Mouse (Mus musculus): ENCODE data around the gene Dhdh.
"Not testable (repeated sequence)": the region's sequence is repeated elsewhere in the genome, so short reads cannot be mapped to it uniquely, and the experiment has no call there.

The Dhdh gene

DNA sequence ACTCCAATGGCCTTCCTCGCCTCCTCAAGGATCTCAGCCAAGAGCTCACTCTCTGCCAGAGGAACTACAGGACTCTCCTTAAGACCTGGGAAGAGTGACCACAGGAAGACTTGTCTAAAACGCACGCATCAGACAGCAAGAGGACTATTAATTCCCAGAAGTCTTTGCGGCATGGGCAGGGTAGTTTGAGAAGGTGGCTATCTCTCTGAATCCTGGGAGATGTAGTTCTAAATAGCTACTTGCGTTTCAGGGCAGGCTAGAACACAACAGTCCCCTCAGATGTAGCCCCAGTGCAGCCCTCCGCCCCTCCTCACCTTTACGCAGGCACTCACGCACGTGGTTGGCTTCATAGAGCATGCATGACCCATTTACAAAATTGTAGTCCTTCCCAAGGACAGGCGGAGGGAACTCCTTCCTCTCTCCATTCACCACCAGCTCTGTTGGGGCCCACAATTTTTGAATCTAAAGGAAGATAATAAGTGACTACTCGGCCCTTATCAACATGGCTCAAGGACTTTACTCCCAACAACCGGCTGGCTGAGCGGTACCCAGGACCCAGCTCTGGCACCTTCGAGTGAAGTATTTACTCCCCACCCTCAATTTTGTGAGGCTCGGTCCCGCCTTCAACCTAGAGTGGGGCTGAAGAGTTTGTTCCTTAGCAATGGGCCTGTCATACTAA lies 13.2 kb downstream of the Dhdh start:
- DNase-seq (ENCODE audit: low read depth, low spot score) = peak; percentile 82

GRCm38 (mm10) chr7:45470869-45471268 lies 17.7 kb downstream of the Dhdh start:
- peak; percentile 90 for DNase-seq (ENCODE audit: low read depth, low spot score)

- DNase-seq (ENCODE audit: low read depth, low spot score) = no peak
These were observed 21.4 kb downstream of the Dhdh start for GRCm38 (mm10) chr7:45467090-45467670.

GRCm38 (mm10) chr7:45466283-45467089 lies 22.1 kb downstream of the Dhdh start, which contains the start of gene Bax:
Gene Bax, minus strand, starts transcription at chr7:45466898.
- peak; percentile 98 for DNase-seq (ENCODE audit: low read depth, low spot score)

GRCm38 (mm10) chr7:45465549-45465948 lies 23.1 kb downstream of the Dhdh start:
- DNase-seq (ENCODE audit: low read depth, low spot score) = peak; percentile 46

DNA sequence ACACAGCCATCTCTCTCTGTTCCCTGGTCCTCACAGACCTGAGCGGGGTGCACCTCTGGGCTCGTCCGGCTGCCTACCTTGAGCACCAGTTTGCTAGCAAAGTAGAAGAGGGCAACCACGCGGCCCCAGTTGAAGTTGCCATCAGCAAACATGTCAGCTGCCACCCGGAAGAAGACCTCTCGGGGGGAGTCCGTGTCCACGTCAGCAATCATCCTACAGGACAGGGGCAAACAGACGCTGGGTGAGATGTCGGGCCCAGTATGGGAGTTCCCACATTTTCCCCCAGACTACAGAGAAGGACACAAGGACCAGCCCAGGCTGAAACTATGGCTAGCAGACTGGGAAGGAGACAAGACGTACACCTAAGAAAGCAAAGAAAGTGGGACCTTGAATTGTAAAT lies 23.5 kb downstream of the Dhdh start:
- DNase-seq (ENCODE audit: low read depth, low spot score) = no peak

DNA sequence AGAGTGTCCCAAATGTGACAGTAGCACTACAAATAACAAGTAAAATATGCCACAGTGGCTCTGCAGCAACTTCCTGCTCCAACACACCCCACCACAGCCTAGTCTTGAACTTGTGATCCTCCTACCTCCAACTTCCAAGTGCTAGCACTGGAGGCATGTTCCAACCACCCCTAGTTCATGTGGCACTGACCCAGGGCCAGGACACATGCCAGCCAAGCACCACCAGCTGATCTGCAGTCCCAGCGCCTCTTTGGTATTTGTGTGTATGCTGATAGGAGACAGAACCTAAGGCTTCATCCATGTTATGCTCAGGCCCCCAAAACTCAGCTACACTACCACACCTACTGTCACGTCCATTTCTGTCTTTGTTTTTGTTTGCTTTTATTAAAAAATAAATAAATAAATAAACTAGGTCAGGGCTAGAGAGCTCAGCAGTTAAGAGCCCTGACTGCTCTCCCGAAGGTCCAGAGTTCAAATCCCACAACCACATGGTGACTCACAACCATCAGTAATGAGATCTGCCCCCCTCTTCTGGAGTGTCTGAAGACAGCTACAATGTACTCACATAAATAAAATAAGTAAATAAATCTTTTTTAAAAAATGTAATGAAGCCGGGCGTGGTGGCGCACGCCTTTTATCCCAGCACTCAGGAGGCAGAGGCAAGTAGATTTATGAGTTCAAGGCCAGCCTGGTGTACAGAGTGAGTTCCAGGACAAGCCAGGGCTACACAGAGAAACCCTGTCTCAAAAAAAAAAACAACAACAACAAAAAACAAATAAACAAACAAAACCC lies 24.4 kb downstream of the Dhdh start:
- DNase-seq (ENCODE audit: low read depth, low spot score) = no peak

GRCm38 (mm10) chr7:45462868-45463267 lies 25.7 kb downstream of the Dhdh start:
- DNase-seq (ENCODE audit: low read depth, low spot score) = not testable (repeated sequence)

DNA sequence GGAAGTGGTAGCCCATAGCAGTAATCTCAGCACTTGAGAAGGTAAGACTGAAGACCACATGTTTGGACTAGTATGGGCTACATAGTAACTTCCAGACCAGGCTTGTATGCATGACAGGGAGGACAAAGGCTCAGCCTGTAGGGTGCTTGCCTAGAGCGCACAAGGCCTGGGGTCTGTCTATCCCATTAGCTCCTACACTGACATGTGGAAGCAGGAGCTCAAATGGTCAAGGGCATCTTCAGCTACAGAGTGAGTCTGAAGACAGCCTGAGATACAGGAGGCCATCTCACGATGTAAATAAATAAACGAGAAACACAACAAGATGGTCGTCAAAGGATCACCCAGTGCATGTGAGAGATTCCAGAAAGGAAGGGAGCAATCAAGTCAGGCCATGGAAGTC lies 26.3 kb downstream of the Dhdh start:
- no peak for DNase-seq (ENCODE audit: low read depth, low spot score)

DNA sequence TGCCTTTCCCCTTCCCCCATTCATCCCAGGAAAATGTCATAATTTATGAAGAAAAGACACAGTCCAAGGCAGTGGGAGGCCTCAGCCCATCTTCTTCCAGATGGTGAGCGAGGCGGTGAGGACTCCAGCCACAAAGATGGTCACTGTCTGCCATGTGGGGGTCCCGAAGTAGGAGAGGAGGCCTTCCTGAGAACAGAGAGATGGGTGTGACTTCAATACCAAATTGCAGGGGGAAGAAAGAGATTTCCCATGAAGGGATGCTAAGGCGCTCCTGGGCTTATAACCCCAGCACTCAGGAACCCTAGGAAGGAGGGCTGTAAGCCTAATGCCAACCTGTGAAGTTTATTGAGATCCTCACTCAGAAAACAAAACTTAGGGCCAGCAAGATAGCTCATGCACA lies 26.8 kb downstream of the Dhdh start:
- no peak for DNase-seq (ENCODE audit: low read depth, low spot score)

- DNase-seq (ENCODE audit: low read depth, low spot score) = no peak
These were observed 27.3 kb downstream of the Dhdh start for GRCm38 (mm10) chr7:45461326-45461725.

GRCm38 (mm10) chr7:45460860-45461314 lies 27.7 kb downstream of the Dhdh start:
- DNase-seq (ENCODE audit: low read depth, low spot score) = peak; percentile 62

DNA sequence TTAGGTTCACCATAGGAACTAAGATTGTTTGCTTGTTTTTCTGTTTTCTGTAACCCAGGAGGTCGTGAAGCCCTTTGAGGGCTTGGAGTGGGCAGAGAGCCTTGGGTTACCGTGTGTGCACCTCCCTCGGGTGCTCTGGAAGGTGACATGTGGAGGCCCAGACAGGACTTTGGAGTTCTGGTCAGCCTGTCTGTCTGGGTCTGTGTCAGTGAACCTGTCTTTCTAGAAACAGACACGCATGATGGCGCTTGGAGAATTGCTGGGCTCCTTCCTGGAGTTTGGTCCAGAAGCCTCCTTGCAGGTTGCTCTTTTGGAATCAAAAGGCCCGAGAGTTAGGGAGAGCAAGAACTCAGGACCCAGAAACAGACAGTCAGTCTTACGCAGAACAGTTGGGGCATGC lies 28.2 kb downstream of the Dhdh start:
- no peak for DNase-seq (ENCODE audit: low read depth, low spot score)

GRCm38 (mm10) chr7:45459564-45460140 lies 29.0 kb downstream of the Dhdh start, which contains the start of gene Ftl1:
Gene Ftl1, minus strand, starts transcription at chr7:45459884.
- DNase-seq (ENCODE audit: low read depth, low spot score) = peak; percentile 99

- DNase-seq (ENCODE audit: low read depth, low spot score) = peak; percentile 84
These were observed 29.6 kb downstream of the Dhdh start for GRCm38 (mm10) chr7:45458748-45459563.

DNA sequence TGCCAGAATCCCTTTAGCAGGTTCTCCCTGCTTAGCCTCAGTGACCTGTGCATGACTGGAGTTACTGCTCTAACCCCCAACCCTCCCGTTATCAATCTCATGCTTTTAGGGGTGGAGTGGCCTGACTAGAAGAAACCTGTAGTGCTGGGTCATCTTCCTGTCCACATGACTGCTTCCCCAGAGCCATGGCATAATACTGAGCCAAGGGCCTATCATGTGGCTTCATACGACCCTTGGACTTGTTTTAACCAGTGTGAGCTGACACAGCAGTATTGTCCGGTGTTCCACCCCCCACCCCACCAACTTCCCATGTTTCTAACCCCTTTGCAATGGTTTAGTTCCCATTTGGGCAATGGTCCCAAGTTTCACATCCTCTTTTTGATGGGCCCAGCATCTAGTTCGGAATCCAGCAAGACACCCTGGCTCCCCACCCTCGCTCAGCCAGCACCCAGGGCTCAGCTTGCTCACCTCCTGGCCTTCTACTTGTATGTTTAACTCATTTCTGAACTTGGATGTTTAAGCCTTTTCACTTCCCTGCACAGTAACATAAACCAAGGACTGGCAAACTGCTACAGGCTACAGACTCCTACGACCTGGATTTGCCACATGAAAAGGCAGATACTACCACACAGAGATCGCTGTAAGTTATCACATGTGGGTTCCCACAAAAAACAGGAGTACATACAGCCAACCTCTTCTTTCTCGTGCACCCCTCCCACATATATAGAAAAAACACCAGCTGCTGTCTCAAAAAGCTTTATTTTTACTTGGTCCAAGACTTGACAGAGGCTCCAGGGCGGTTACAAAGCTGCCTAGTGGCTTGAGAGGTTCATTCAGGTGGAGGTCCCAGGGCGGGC lies 31.2 kb downstream of the Dhdh start:
- DNase-seq (ENCODE audit: low read depth, low spot score) = peak; percentile 67

DNA sequence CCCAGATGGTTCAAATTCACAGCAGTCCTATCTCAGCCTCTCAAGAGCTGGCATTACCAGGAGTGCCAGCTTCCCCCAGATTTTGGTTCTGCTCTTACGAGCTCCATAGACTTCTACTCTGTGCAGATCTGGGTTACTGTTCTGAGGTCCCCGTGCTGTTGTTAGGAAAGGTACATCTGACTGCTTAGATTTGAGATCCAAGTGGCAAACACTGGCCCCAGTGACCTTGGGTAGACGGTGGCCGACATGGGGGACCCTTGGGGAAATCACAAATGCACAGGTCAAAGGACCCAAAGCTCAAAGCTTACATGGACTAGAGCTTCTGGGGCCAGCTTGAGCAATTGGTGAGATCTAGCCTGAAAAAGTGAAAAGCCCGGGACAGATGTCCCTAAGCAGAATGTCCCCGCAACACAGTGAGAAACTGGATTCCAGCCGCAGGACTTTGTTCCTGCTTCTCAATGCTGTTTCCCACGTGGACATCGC lies 31.8 kb downstream of the Dhdh start:
- DNase-seq (ENCODE audit: low read depth, low spot score) = no peak

DNA sequence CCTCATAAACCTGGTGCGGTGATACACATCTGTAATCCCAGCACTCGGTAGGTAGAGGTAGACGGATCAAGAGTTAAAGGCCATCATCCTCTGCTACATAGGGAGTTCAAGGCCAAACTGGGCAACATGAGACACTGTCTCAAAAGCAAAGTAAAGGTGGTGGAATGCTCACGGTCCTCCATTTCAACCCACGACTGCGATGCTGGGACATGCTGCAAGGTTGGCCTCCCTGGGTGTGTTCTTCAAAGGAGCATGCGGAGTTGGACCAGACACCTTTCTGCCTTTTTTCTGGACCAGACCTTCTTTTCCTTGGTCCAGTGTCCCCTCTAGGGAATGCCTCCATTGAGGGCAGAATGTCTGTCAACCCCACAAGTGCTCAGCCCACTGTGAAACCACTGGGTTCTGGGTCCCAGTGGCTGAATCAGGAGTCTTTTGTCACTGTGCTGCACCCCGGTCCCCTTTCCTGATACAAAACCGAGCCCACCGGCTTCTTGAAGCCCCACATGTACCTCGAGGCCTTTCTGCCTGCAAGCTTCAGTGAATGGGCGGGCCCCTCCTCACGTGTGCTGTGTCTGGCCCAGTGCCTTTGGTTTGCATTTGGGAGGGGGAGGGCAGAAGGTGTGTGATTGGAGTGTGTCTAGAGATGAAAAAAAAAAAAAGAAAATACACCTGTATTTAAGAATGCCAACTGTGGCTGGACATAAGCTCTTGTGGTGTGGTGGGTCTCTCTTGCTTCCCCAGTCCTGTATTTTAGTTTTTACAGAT lies 32.5 kb downstream of the Dhdh start:
- DNase-seq (ENCODE audit: low read depth, low spot score) = no peak

- DNase-seq (ENCODE audit: low read depth, low spot score) = no peak
These were observed 33.6 kb downstream of the Dhdh start for GRCm38 (mm10) chr7:45454971-45455370.
